Mouse (Mus musculus) midbrain, embryonic 12.5 days (tissue): Measurements from ENCODE around the gene Btbd6. TPM values are rescaled to one million over a fixed set of nuclear protein-coding genes. Genes with fewer than 3 reads are reported as not detected.

Source experiments
- polyA plus RNA-seq: library from polyadenylated mRNA; unstranded; fragments of >200 nt; fragmentation: Nextera tagmentation; extraction: Ambion mirVana; gene quantifications from 2 replicates; pipeline ENCODE4 v1.2.1, GENCODE M21; 2016

Gene Btbd6
- polyA plus RNA-seq, 1 experiment from 2014 or later, result 28.6 TPM

Other genes with a start within 250 kb of the Btbd6 start
- gene Pld4, start 215.8 kb upstream of the Btbd6 start, polyA plus RNA-seq, result 4.7 and 6.7 TPM in 2 replicates
- gene Ahnak2, start 173.8 kb upstream of the Btbd6 start, polyA plus RNA-seq, result 0.25 and 0.37 TPM in 2 replicates
- gene Clba1, start 167.5 kb upstream of the Btbd6 start, polyA plus RNA-seq, result 16.7 and 18.5 TPM in 2 replicates
- 124 and 132 TPM in 2 replicates for gene Cdca4, start 147.1 kb upstream of the Btbd6 start, polyA plus RNA-seq
- not detected in 2 replicates for gene Gpr132, start 108.3 kb upstream of the Btbd6 start, polyA plus RNA-seq
- 5.8 and 7.5 TPM in 2 replicates for gene Jag2, start 46.7 kb upstream of the Btbd6 start, polyA plus RNA-seq
- 52.9 and 56.6 TPM in 2 replicates for gene Nudt14, start 34.4 kb upstream of the Btbd6 start, polyA plus RNA-seq
- 75.9 and 76.2 TPM in 2 replicates for gene Brf1, start 24.2 kb downstream of the Btbd6 start, polyA plus RNA-seq
- gene Pacs2, start 38.0 kb downstream of the Btbd6 start, polyA plus RNA-seq, result 27.1 and 29.9 TPM in 2 replicates
- gene Tex22, start 98.0 kb downstream of the Btbd6 start, polyA plus RNA-seq, result not detected in 2 replicates
- gene Mta1, start 121.8 kb downstream of the Btbd6 start, polyA plus RNA-seq, result 19.3 and 20.4 TPM in 2 replicates
- 257 and 284 TPM in 2 replicates for gene Crip2, start 163.8 kb downstream of the Btbd6 start, polyA plus RNA-seq
- 70.4 and 86.3 TPM in 2 replicates for gene Crip1, start 169.8 kb downstream of the Btbd6 start, polyA plus RNA-seq
- 43.5 and 44.3 TPM in 2 replicates for gene Tedc1, start 179.9 kb downstream of the Btbd6 start, polyA plus RNA-seq
- 25.1 and 25.3 TPM in 2 replicates for gene Tmem121, start 209.4 kb downstream of the Btbd6 start, polyA plus RNA-seq